Mouse (Mus musculus): ENCODE data around the gene Prex1.

The Prex1 gene

GRCm38 (mm10) chr2:166573621-166574020 is 140.0 kb downstream of the Prex1 start:
- in situ Hi-C loops (cut with MboI, MseI) = no loop called here

DNA sequence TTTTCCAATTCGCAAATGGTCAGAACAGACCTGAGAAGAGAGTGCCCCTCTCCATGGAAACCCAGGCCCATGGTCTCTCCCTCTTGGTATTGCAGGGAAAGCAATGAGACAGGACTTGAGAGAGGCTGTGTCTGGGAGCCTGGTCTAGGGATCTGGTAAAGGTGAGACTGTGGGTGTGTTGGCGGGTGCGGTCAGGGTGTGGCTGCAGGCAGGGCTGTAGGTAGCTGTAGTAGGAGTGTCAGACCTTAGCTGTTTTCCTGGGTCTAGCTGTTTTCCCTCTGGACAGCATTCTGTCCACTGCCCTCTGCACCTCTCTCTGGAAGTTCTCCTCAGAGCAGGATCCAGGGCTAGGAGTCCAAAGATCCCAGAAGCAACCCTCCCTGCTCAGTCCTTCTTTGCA is 141.3 kb downstream of the Prex1 start:
- in situ Hi-C loops (cut with MboI, MseI) = no loop called here

DNA sequence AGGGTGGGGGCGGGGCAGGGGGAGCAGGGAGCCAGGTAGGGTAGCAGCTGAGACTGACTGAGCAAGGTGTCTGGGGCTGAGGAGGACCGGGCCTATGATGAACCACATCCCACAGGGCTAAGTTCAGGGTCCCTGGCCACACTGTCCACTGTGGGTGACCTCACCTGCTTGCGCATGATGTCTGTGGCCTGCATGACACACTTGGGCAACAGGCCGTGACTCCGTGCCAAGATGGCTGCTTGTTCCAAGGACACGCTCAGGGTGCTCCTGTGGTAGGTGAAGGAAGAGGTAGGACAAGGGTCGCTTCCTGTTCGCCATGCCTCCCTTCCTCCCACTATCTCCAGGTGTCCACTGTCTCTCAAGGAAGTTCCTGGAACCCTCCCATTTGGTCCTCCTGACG is 144.4 kb downstream of the Prex1 start:
- in situ Hi-C loops (cut with MboI, MseI) = loop anchor here in 1 of 2 experiments (10.0 kb wide), 1 partner anchor 484 kb away; no protein-coding TSS in a partner anchor

GRCm38 (mm10) chr2:166565503-166565902 is 148.1 kb downstream of the Prex1 start:
- in situ Hi-C loops (cut with MboI, MseI) = loop anchor here in 1 of 2 experiments (10.0 kb wide), 1 partner anchor 481 kb away; no protein-coding TSS in a partner anchor

GRCm38 (mm10) chr2:166564455-166564854 is 149.2 kb downstream of the Prex1 start:
- in situ Hi-C loops (cut with MboI, MseI) = loop anchor here in 1 of 2 experiments (10.0 kb wide), 1 partner anchor 480 kb away; no protein-coding TSS in a partner anchor

DNA sequence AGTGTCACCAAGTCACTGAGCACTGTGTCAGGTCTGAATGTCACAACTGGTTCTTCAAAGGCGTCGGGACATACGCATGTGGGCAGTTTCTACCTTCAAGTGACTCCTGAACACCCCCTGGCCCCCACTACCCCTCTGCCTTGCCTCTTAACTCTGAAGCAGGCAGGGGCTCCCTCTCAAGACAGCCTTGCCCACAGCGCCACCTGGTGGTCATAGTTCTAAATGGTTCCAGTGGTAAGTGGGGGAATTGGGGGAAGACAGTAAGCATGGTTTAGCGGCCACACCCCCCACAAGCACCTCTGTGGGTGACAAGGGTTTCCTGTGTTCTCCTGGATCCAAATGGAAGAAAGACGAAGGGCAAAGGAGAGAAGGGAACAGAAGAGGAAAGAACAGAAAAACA is 149.7 kb downstream of the Prex1 start:
- in situ Hi-C loops (cut with MboI, MseI) = loop anchor here in 1 of 2 experiments (10.0 kb wide), 1 partner anchor 479 kb away; no protein-coding TSS in a partner anchor

DNA sequence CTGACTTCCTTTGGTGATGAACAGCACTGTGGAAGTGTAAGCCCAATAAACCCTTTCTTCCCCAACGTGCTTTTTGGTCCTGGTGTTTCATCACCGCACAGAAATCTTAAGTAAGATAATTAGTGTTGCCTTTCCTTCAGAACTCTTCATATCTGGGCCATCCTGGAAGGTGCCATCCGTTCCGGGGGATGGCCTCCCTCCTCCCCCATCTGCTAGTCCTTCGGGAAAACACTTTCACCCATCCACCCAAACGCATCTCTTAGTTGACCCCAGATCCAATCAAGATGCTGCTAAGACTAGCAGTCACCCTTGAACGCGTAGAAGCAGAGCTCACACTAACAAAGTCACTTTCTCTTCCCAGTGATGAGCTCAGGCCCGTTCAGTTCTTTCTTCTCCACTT is 150.6 kb downstream of the Prex1 start:
- in situ Hi-C loops (cut with MboI, MseI) = loop anchor here in 1 of 2 experiments (10.0 kb wide), 1 partner anchor 478 kb away; no protein-coding TSS in a partner anchor

DNA sequence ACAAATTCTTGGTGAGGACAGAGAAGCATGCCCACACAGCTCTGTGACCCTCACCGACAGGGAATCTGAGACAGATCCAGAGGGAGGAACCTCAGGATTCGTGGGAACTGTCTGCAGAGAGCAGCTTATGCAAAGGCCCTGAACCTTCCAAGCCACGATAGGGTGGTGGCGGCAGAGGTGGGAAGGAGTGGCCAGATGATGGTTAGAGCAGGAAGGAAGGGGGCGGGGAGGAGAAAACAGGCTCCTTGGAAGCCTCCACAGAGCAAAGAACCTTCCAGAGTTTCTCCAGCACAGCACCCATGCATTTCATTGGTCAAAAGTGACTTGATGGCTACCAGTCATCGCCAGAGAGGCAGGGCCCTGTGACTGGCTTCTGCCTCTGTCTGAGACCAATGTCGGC is 151.9 kb downstream of the Prex1 start:
- in situ Hi-C loops (cut with MboI, MseI) = loop anchor here in 1 of 2 experiments (10.0 kb wide), 1 partner anchor 477 kb away; no protein-coding TSS in a partner anchor

DNA sequence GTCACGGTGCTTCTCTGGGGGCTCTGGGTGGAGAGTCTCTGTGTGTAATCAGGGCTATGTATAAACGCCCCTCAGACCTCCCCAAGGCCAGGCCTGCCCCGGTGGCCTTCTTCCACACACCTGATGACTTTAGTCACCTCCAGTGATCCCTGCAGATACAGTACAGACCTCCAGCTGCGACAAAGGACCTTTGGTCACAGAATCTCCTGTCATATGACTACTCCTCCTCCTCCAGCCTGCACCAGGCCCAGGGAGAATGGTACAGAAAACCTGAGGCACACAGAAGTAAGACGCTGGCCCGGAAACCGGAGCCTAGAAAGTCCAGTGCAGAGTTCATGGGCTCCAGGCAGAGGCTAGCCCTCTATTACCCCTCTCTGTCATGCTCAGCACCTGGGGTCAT is 152.8 kb downstream of the Prex1 start:
- in situ Hi-C loops (cut with MboI, MseI) = loop anchor here in 1 of 2 experiments (10.0 kb wide), 1 partner anchor 476 kb away; no protein-coding TSS in a partner anchor

DNA sequence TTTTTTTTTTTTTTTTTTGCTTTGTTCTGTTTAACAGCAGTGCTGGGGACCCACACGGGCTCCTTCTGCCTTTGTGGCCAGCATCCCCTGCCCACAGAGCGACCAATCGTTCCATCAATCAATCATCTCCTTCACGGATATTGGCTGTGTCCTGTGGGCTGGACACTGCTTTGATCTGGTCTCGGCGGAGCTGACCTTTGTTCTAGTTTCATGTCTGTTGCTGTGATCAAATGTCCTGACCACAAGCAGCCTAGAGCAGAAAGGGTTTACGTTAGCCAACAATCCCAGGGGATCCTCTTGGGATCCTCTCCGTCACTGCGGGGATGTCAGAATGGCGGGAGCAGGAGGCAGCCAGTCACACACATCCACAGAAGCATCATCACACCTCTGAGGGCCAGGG is 154.1 kb downstream of the Prex1 start:
- in situ Hi-C loops (cut with MboI, MseI) = loop anchor here in 1 of 2 experiments (5.0 kb wide), 1 partner anchor 77 kb away; no protein-coding TSS in a partner anchor

DNA sequence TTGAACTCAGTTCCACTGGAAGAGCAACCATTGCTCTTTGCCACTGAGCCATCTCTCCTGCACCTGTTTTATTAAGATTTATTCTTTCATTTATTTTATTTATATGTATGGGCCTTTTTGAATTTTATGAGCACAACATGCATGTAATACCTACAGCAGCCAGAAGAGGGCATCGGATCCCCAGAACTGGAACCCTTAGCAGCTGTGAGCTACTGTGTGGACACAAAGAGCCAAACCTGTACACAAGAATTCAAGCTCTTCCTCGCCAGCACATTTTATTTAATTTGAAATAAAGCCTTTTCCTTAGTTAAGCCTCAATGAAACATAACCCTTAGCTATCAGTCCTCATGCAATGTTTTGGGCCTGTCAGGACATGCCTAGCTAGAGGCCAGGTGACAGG is 158.1 kb downstream of the Prex1 start:
- in situ Hi-C loops (cut with MboI, MseI) = loop anchor here in 1 of 2 experiments (5.0 kb wide), 1 partner anchor 73 kb away; no protein-coding TSS in a partner anchor

GRCm38 (mm10) chr2:166554169-166554505 is 159.5 kb downstream of the Prex1 start:
- in situ Hi-C loops (cut with MboI, MseI) = loop anchor here in 1 of 2 experiments (5.0 kb wide), 1 partner anchor 467 kb away; no protein-coding TSS in a partner anchor

DNA sequence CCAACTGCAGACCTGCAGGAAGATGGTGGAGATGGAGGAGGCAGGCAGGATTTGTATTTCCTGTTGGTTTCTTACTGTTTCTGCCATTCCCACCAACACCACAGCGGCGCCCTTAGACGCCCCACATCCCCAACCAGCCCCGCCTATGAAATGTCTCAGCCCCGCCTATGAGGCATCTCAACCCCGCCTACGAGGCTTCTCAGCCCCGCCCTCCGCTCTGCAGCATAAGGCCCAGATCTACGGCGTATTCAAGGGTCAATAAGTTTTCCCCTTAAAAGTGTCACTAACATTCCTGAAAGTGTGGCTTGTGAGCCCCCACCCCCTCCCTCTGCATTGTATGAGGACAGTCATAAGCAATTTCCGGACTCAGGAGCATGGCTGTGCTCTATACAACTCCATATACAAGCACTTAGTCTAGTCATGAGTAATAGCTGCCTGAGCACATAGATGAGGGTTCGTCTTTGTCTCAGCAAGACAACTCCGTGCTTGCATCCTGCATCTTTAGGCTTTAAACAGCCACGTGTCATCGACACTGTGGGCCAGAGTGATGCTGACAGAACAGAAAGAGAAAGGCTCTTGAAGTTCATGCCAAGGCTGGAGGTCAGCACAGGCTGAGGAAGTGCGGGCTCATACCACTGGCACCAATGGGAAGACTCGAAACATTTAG is 160.0 kb downstream of the Prex1 start:
- in situ Hi-C loops (cut with MboI, MseI) = loop anchor here in 1 of 2 experiments (5.0 kb wide), 1 partner anchor 466 kb away; no protein-coding TSS in a partner anchor

DNA sequence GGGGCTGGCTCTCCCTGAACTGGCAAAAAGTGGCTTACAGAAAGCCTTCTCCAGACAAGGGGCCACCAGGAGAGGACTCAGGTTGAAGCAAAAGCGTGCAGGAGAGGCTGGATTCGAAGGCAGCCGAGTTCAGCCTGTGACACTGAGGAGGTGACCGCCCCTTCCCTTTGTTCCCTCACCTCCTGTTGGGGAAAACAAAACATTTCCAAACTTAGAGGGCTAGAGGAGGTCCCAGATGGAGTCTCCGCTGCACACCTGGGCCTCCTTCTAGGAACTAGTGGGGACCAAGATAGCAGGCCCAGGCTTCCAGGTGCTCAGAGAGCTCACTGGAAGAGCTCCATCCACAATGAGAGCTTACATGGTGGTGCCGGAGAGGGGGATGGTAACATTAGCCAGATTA is 161.0 kb downstream of the Prex1 start:
- in situ Hi-C loops (cut with MboI, MseI) = loop anchor here in 1 of 2 experiments (5.0 kb wide), 1 partner anchor 465 kb away; no protein-coding TSS in a partner anchor

- in situ Hi-C loops (cut with MboI, MseI) = loop anchor here in 1 of 2 experiments (5.0 kb wide), 1 partner anchor 465 kb away; no protein-coding TSS in a partner anchor
Measured at GRCm38 (mm10) chr2:166551831-166552498, 161.7 kb downstream of the Prex1 start.

DNA sequence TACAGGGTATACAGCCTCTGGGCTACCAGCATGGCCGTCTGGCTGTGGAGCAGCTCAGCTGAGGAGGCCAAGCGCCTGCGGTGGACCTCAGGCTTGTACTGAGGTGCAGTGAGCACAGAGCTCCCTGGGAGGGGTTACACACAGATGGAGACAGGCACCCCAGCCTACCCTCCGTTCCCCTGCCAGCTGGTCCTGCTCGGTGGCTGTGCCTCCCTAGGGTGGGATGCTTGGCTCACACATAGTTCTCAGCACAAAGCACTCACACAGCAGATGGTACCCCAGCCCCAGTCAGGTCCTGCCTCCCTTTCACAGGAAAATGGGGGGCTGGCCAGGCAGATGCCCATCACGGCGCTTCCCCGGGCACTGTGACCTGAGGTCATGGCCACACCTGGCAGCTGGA is 163.8 kb downstream of the Prex1 start:
- in situ Hi-C loops (cut with MboI, MseI) = loop anchor here (5.0 to 10.0 kb wide), 3 partner anchors 53 to 1805 kb away; no protein-coding TSS in a partner anchor

- in situ Hi-C loops (cut with MboI, MseI) = loop anchor here in 1 of 2 experiments (5.0 to 10.0 kb wide), 2 partner anchors 52 to 1806 kb away; no protein-coding TSS in a partner anchor
Measured at GRCm38 (mm10) chr2:166549069-166549468, 164.6 kb downstream of the Prex1 start.

DNA sequence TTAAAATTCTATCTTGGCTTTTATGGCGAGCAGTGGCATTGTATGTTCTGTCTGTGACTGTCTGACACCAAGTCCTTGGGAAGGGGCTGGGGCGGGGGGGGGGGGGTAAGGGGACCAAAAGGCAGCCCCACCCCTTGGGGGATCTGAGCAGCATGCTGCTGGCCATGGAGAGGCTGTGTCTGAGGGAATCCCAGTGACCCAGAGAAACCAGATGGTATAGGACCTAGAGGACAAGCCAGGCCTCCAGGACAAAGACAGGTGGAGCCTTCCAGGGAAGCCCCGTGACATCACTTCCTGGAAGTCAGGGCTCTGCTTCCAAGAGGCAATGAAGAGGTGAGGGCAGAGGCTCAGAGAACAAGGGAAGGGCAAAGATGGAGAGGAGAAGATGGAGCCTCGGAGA is 168.1 kb downstream of the Prex1 start:
- in situ Hi-C loops (cut with MboI, MseI) = loop anchor here in 1 of 2 experiments (5.0 to 10.0 kb wide), 2 partner anchors 48 to 1809 kb away; no protein-coding TSS in a partner anchor

DNA sequence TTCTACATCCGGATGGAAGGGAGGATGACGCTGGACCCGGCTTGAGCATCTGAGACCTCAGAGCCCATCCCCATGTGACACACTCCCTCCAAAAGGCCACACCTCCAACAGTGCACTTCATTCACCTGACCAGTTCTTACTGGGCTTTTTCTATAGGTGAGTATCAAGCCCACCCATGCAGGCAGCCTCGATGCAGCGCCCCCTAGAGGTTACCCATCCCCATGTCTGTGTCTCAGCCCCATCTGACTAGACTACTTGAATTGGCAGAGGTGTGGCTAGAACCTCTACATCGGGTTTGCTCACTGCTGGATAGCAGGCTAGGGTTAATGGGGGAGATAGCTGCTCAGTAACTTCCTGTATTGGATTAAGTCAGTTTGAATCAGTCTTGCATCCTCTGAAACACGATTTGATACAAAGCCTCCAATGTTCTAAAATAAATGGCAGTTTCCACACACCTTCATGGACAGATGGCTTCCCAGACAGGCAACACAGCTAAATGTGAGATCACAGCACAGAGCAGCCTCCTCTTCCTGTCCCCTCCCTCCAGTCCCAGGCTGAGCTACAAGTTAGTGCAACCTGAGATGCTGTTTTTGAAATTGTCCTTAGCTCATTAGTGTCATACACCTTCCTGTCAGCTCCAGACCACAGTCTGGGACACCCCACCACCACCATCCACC is 168.9 kb downstream of the Prex1 start:
- in situ Hi-C loops (cut with MboI, MseI) = loop anchor here in 1 of 2 experiments (5.0 to 10.0 kb wide), 2 partner anchors 47 to 1810 kb away; no protein-coding TSS in a partner anchor

GRCm38 (mm10) chr2:166541112-166541928 is 172.3 kb downstream of the Prex1 start:
- in situ Hi-C loops (cut with MboI, MseI) = loop anchor here in 1 of 2 experiments (10.0 kb wide), 1 partner anchor 1813 kb away; no protein-coding TSS in a partner anchor
